Mouse (Mus musculus) liver, embryonic 13.5 days (tissue): ENCODE data around the gene Cpm. TPM values are rescaled to one million over a fixed set of nuclear protein-coding genes. Genes with fewer than 3 reads are reported as not detected.

Source experiments
- ATAC-seq: fragments of 200-750 bp; cut with Nextera tagmentation; 2 replicates; pipeline ENCODE4 v1.8.0; 2017; ENCODE audit warnings: low read depth, mild to moderate bottlenecking, moderate number of reproducible peaks, moderate library complexity
- DNase-seq: peaks from one replicate; pipeline ENCODE4 v3.0.0; 2022
- H3K27ac ChIP-seq: fragments of 300-500 bp; sonication (generic); 2 replicates; pipeline ENCODE4 v1.5.1; 2015; ENCODE audit warnings: moderate library complexity, mild to moderate bottlenecking, inconsistent platforms
- H3K27me3 ChIP-seq: fragments of 300-500 bp; sonication (generic); 2 replicates; pipeline ENCODE4 v1.6.1; 2015; ENCODE audit warnings: mild to moderate bottlenecking, inconsistent platforms
- H3K36me3 ChIP-seq: fragments of 300-500 bp; sonication (generic); 2 replicates; pipeline ENCODE4 v1.6.1; 2015; ENCODE audit warnings: mild to moderate bottlenecking, inconsistent platforms
- H3K4me1 ChIP-seq: fragments of 300-500 bp; sonication (generic); replicated peaks from 2 replicates; pipeline ENCODE4 v1.6.1; 2015; ENCODE audit warnings: inconsistent platforms
- H3K4me2 ChIP-seq: fragments of 300-500 bp; sonication (generic); 2 replicates; pipeline ENCODE4 v1.6.1; 2015; ENCODE audit warnings: inconsistent platforms, mild to moderate bottlenecking, moderate library complexity
- H3K4me3 ChIP-seq: fragments of 300-500 bp; sonication (generic); replicated peaks from 2 replicates; pipeline ENCODE4 v1.5.1; 2015; ENCODE audit warnings: mild to moderate bottlenecking, inconsistent platforms
- H3K9ac ChIP-seq: fragments of 300-500 bp; sonication (generic); 2 replicates; pipeline ENCODE4 v1.6.1; 2015; ENCODE audit warnings: mild to moderate bottlenecking, inconsistent platforms
- H3K9me3 ChIP-seq: fragments of 300-500 bp; sonication (generic); replicated peaks from 2 replicates; pipeline ENCODE4 v1.6.1; 2016; ENCODE audit warnings: inconsistent platforms
- whole genome bisulfite sequencing: fragments of 180-500 bp; shearing (Covaris S2); methylation state at CpG from one replicate; pipeline ENCODE4 v1.1.7; 2015; ENCODE audit not compliant: insufficient replicate concordance; 5-methylcytosine and 5-hydroxymethylcytosine counted together
- polyA plus RNA-seq: library from polyadenylated mRNA; unstranded; fragments of >200 nt; fragmentation: Nextera tagmentation; extraction: Ambion mirVana; gene quantifications from 2 replicates; pipeline ENCODE4 v1.2.1, GENCODE M21; 2015

Cpm gene
- polyA plus RNA-seq, 1 experiment from 2014 or later, result 19.3 TPM

GRCm38 (mm10) chr10:117649292-117650041 is 20.2 kb downstream of the Cpm start:
- Histone ChIP-seq H3K27me3 (no peaks in the 10 kb centered on the region), H3K9ac (no peak overlapping the region), H3K9me3 (no peaks in the 10 kb centered on the region), H3K4me3 (no peak overlapping the region), H3K4me2 (no peak overlapping the region), H3K27ac (no peak overlapping the region), H3K36me3 (no peaks in the 10 kb centered on the region), H3K4me1 (no peaks in the 10 kb centered on the region)
- DNase-seq, result no peak
- ATAC-seq, result no peak
- 71% methylated on average over 11 of the region's 11 CpGs for WGBS

GRCm38 (mm10) chr10:117650042-117650655 is 20.8 kb downstream of the Cpm start:
- H3K9me3 ChIP-seq, result no peaks in the 10 kb centered on the region
- H3K9ac ChIP-seq, result no peak overlapping the region
- H3K27me3 ChIP-seq, result no peaks in the 10 kb centered on the region
- DNase-seq (no peak), ATAC-seq (no peak)
- no peaks in the 10 kb centered on the region for H3K36me3 ChIP-seq
- no peak overlapping the region for H3K27ac ChIP-seq
- no peak overlapping the region for H3K4me2 ChIP-seq
- 73% methylated on average over 12 of the region's 12 CpGs for WGBS
- no peak overlapping the region for H3K4me3 ChIP-seq
- H3K4me1 ChIP-seq, result no peaks in the 10 kb centered on the region

- Histone ChIP-seq H3K4me2 (no peak overlapping the region), H3K27me3 (no peaks in the 10 kb centered on the region), H3K9me3 (no peaks in the 10 kb centered on the region), H3K27ac (no peak overlapping the region), H3K9ac (no peak overlapping the region), H3K36me3 (no peaks in the 10 kb centered on the region), H3K4me1 (no peaks in the 10 kb centered on the region), H3K4me3 (no peak overlapping the region)
- DNase-seq (no peak), ATAC-seq (no peak)
- WGBS, result 75% methylated on average over 7 of the region's 7 CpGs
These were observed 21.4 kb downstream of the Cpm start for GRCm38 (mm10) chr10:117650725-117651124.

- no peak overlapping the region for H3K4me2 ChIP-seq
- H3K36me3 ChIP-seq, result no peaks in the 10 kb centered on the region
- H3K27ac ChIP-seq, result no peak overlapping the region
- H3K9me3 ChIP-seq, result no peaks in the 10 kb centered on the region
- H3K4me1 ChIP-seq, result no peaks in the 10 kb centered on the region
- 49% methylated on average over 10 of the region's 10 CpGs for WGBS
- ATAC-seq (no peak), DNase-seq (no peak)
- H3K4me3 ChIP-seq, result no peak overlapping the region
- no peak overlapping the region for H3K9ac ChIP-seq
- no peaks in the 10 kb centered on the region for H3K27me3 ChIP-seq
These were observed 22.5 kb downstream of the Cpm start for GRCm38 (mm10) chr10:117651587-117652377.

GRCm38 (mm10) chr10:117652378-117652774 is 23.1 kb downstream of the Cpm start:
- DNase-seq (no peak), ATAC-seq (no peak)
- no peak overlapping the region for H3K4me3 ChIP-seq
- no peak overlapping the region for H3K27ac ChIP-seq
- H3K4me2 ChIP-seq, result no peak overlapping the region
- H3K36me3 ChIP-seq, result no peaks in the 10 kb centered on the region
- H3K9me3 ChIP-seq, result no peaks in the 10 kb centered on the region
- 62% methylated on average over 4 of the region's 4 CpGs for WGBS
- no peaks in the 10 kb centered on the region for H3K27me3 ChIP-seq
- no peaks in the 10 kb centered on the region for H3K4me1 ChIP-seq
- no peak overlapping the region for H3K9ac ChIP-seq

- Histone ChIP-seq H3K4me2 (no peak overlapping the region), H3K27ac (no peak overlapping the region), H3K27me3 (no peaks in the 10 kb centered on the region), H3K9ac (no peak overlapping the region), H3K4me3 (no peak overlapping the region), H3K9me3 (no peaks in the 10 kb centered on the region), H3K4me1 (no peaks in the 10 kb centered on the region), H3K36me3 (no peaks in the 10 kb centered on the region)
- DNase-seq, result no peak
- ATAC-seq, result no peak
- WGBS, result 56% methylated on average over 8 of the region's 8 CpGs
These were observed 23.9 kb downstream of the Cpm start for GRCm38 (mm10) chr10:117652930-117653778.

- 68% methylated on average over 7 of the region's 7 CpGs for WGBS
These were observed 24.5 kb downstream of the Cpm start for GRCm38 (mm10) chr10:117653779-117654173.

GRCm38 (mm10) chr10:117654576-117655123 is 25.4 kb downstream of the Cpm start:
- no peak overlapping the region for H3K4me3 ChIP-seq
- no peaks in the 10 kb centered on the region for H3K36me3 ChIP-seq
- H3K9me3 ChIP-seq, result no peaks in the 10 kb centered on the region
- H3K4me2 ChIP-seq, result no peak overlapping the region
- 55% methylated on average over 3 of the region's 3 CpGs for WGBS
- no peaks in the 10 kb centered on the region for H3K4me1 ChIP-seq
- H3K27ac ChIP-seq, result no peak overlapping the region
- DNase-seq (no peak), ATAC-seq (no peak)
- H3K9ac ChIP-seq, result no peak overlapping the region
- H3K27me3 ChIP-seq, result no peaks in the 10 kb centered on the region

More at GRCm38 (mm10) chr10:117653779-117654173, 24.5 kb downstream of the Cpm start:
- no peak overlapping the region for H3K4me3 ChIP-seq
- no peak overlapping the region for H3K4me2 ChIP-seq
- H3K27me3 ChIP-seq, result no peaks in the 10 kb centered on the region
- no peak overlapping the region for H3K9ac ChIP-seq
- no peaks in the 10 kb centered on the region for H3K9me3 ChIP-seq
- H3K36me3 ChIP-seq, result no peaks in the 10 kb centered on the region
- DNase-seq (no peak), ATAC-seq (no peak)
- no peaks in the 10 kb centered on the region for H3K4me1 ChIP-seq
- H3K27ac ChIP-seq, result no peak overlapping the region

DNA sequence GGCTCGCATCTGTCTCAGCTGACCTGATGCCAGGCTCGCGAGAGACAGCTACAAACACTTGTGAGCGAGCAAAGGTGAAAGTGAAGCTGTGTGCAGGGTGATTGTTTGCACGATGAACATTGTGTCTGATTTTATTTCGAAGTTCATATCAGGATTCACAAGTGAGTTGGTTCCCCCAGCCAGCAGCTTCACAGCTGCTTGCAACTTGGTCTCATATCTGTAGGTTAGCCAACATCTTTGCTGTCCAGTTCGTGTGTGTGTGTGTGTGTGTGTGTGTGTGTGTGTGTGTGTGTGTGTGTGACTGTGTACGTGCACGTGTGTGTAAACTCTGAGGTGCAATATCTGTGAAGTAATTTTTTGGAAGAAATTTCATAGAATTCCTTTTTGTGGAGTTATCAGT is 26.2 kb downstream of the Cpm start:
- WGBS, result 74% methylated on average over 9 of the region's 9 CpGs
- no peak overlapping the region for H3K4me3 ChIP-seq
- no peak overlapping the region for H3K4me2 ChIP-seq
- no peaks in the 10 kb centered on the region for H3K4me1 ChIP-seq
- no peaks in the 10 kb centered on the region for H3K27me3 ChIP-seq
- DNase-seq (no peak), ATAC-seq (no peak)
- H3K9me3 ChIP-seq, result no peaks in the 10 kb centered on the region
- H3K36me3 ChIP-seq, result no peaks in the 10 kb centered on the region
- no peak overlapping the region for H3K27ac ChIP-seq
- no peak overlapping the region for H3K9ac ChIP-seq

GRCm38 (mm10) chr10:117655908-117656661 is 26.8 kb downstream of the Cpm start:
- DNase-seq (no peak), ATAC-seq (no peak)
- Histone ChIP-seq H3K9ac (no peak overlapping the region), H3K27me3 (no peaks in the 10 kb centered on the region), H3K9me3 (no peaks in the 10 kb centered on the region), H3K4me3 (no peak overlapping the region), H3K27ac (no peak overlapping the region), H3K4me1 (no peaks in the 10 kb centered on the region), H3K36me3 (no peaks in the 10 kb centered on the region), H3K4me2 (no peak overlapping the region)
- 50% methylated on average over 7 of the region's 7 CpGs for WGBS
